Comparison of ENCODE assay signal across 29 mouse cellular contexts in the genomic region with DNA sequence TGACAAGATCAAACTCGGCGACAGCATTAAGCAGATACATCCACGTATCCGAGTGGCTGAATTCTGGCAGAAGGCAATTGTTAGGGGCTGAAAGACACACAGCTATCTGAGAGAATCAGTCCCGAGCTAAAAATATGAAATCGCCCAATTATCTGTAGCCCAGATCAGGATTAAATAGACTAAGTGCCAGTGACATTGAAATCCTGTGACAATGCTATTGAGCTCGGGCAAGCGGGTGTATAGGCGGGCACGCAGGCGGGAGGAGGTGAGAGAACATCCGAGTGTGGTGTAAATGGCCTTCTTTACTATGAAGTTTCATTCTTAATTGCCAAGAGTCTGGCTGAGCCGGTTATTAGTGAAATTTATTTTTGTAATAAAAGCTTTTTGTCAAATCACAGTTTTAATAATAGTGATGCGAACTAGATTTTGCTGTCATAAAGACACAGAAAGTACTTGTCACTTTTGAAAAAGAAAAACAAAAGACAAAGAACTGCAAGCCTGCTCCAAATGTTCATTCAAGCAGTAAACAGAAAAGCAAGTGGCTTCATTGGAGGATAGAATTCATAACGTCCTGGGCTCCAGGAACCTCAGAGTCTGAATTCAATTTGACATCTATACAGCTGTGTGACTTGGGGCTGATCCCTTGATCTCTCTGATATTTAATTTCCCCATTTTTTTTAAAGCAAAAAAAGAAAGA. TPM values are rescaled to one million over a fixed set of nuclear protein-coding genes. Genes with fewer than 3 reads are reported as not detected.
DNase-seq lines count a peak whose midpoint lies in the region; ATAC-seq and TF ChIP-seq lines count a peak whose summit lies in the region.
"Had no signal": no experiment of that assay in that cellular context is flagged by ENCODE, and none has a peak within 500 bp of the region (broad histone marks: within the 10 kb centered on the region; RNA-seq: fewer than 3 reads in every experiment).

No protein-coding gene starts in this region.

- H3K79me2 ChIP-seq in MEL (ENCODE audit: control insufficient read depth, insufficient read depth, low read length, poor library complexity): no peaks in the 10 kb centered on the region

- TF ChIP-seq POLR2A in MEL (IDR thresholded peaks at IDR 0.05; ENCODE audit: control insufficient read depth in 1 of 2, insufficient read depth in 1 of 2, low read depth in 1 of 2, low read length in 2 of 2, poor library complexity in 1 of 2): no peak

- H3K27me3 ChIP-seq in MEL (ENCODE audit: control insufficient read depth in 1 of 2, insufficient read depth in 2 of 2, low read length in 2 of 2): no peaks in the 10 kb centered on the region
- H3K27me3 ChIP-seq in forebrain, embryonic 12.5 days: peaks cover 8% of the 10 kb centered on the region; the same call in 1 of the 2 replicates
- H3K27me3 ChIP-seq in limb, embryonic 10.5 days (ENCODE audit: low read depth, poor library complexity, severe bottlenecking): peaks cover 75% of the 10 kb centered on the region
- H3K27me3 ChIP-seq: hindbrain, embryonic 15.5 days; intestine, embryonic 15.5 days; lung, embryonic 15.5 days had no signal

- no peaks in the 10 kb centered on the region for H3K9me3 ChIP-seq in MEL (replicated peaks; ENCODE audit: insufficient read depth, low read length)
- no peaks in the 10 kb centered on the region for H3K9me3 ChIP-seq in forebrain, embryonic 12.5 days
- H3K9me3 ChIP-seq in limb, embryonic 10.5 days (replicated peaks): no peaks in the 10 kb centered on the region
- H3K9me3 ChIP-seq: embryonic facial prominence, embryonic 13.5 days; heart, embryonic 10.5 days; hindbrain, embryonic 15.5 days; intestine, embryonic 15.5 days; liver, embryonic 15.5 days; lung, embryonic 15.5 days had no signal

- WGBS in forebrain, embryonic 12.5 days: 32% methylated on average over 15 of the region's 15 CpGs
- 84% methylated on average over 15 of the region's 15 CpGs for WGBS in limb, embryonic 10.5 days

- TF ChIP-seq CTCF in MEL (IDR thresholded peaks at IDR 0.05 in 2 of 3, conservative IDR thresholded peaks at IDR 0.05 in 1 of 3; ENCODE audit: control insufficient read depth in 1 of 3, insufficient read depth in 1 of 3, low read depth in 2 of 3, low read length in 3 of 3, poor library complexity in 1 of 3, severe bottlenecking in 1 of 3): no peak

- no peak overlapping the region for H3K27ac ChIP-seq in MEL (ENCODE audit: control insufficient read depth, low read depth, low read length)
- H3K27ac ChIP-seq in forebrain, embryonic 12.5 days: 0 out of 2 replicates have a peak overlapping the region, but pooled peaks have one; percentile 38
- 0 out of 2 replicates have a peak overlapping the region, but pooled peaks have one; percentile 83 for H3K27ac ChIP-seq in limb, embryonic 10.5 days
- H3K27ac ChIP-seq: embryonic facial prominence, embryonic 13.5 days; intestine, embryonic 15.5 days; liver, embryonic 15.5 days; lung, embryonic 15.5 days had no signal

- H3K36me3 ChIP-seq in MEL (ENCODE audit: control insufficient read depth in 1 of 2, insufficient read depth in 2 of 2, low read length in 2 of 2): peaks cover 0 to 12% of the 10 kb centered on the region in 2 experiments; a peak in 2 of 4 replicates
- H3K36me3 ChIP-seq in forebrain, embryonic 12.5 days (replicated peaks): no peaks in the 10 kb centered on the region
- H3K36me3 ChIP-seq in limb, embryonic 10.5 days: no peaks in the 10 kb centered on the region
- H3K36me3 ChIP-seq: embryonic facial prominence, embryonic 13.5 days; heart, embryonic 10.5 days; hindbrain, embryonic 15.5 days; intestine, embryonic 15.5 days; liver, embryonic 15.5 days; lung, embryonic 15.5 days had no signal

- DNase-seq in A20 (ENCODE audit: low read depth, low spot score) (peak; percentile 27), MEL (ENCODE audit: low read depth, low spot score) (no peak)
- no peak for DNase-seq in limb, embryonic 10.5 days (ENCODE audit: low spot score)
- DNase-seq in gastrocnemius, postnatal 14 days: no peak
- no peak for DNase-seq in adrenal gland, postnatal 25 days
- no peak for DNase-seq in thymus, postnatal 4 days
- DNase-seq: cerebellum, adult 18-20 months; cerebellum, postnatal 14 days; heart, postnatal 4 days; kidney, adult 8-10 months; kidney, postnatal 10 days; layer of hippocampus, postnatal 36 days; left cerebral cortex, postnatal 4 days; liver; lung, postnatal 36 days; right cerebral cortex, postnatal 25 days; spleen, adult 18-20 months had no signal

- H3K4me1 ChIP-seq in MEL (ENCODE audit: control insufficient read depth in 1 of 2, insufficient read depth in 2 of 2, low read length in 2 of 2): peaks cover 3 to 18% of the 10 kb centered on the region in 2 experiments
- H3K4me1 ChIP-seq in forebrain, embryonic 12.5 days: peaks cover 47% of the 10 kb centered on the region
- H3K4me1 ChIP-seq in limb, embryonic 10.5 days: peaks cover 47% of the 10 kb centered on the region
- H3K4me1 ChIP-seq: intestine, embryonic 15.5 days; liver, embryonic 15.5 days; lung, embryonic 15.5 days had no signal

- no peak overlapping the region for H3K9ac ChIP-seq in MEL (ENCODE audit: control insufficient read depth, low read depth, low read length, poor library complexity, severe bottlenecking)
- H3K9ac ChIP-seq in forebrain, embryonic 12.5 days: no peak overlapping the region
- H3K9ac ChIP-seq: hindbrain, embryonic 15.5 days; intestine, embryonic 15.5 days; liver, embryonic 15.5 days; lung, embryonic 15.5 days had no signal

- H3K4me2 ChIP-seq in forebrain, embryonic 12.5 days: no peak overlapping the region
- H3K4me2 ChIP-seq: embryonic facial prominence, embryonic 13.5 days; hindbrain, embryonic 15.5 days; intestine, embryonic 15.5 days; liver, embryonic 15.5 days; lung, embryonic 15.5 days had no signal

- intact Hi-C loops in gastrocnemius, postnatal 14 days (cut with DNase I; ENCODE audit: low total_unique reads): no loop called here

- TF ChIP-seq EP300 in MEL (IDR thresholded peaks at IDR 0.05; ENCODE audit: low read depth in 1 of 2, low read length in 2 of 2): no peak

- no peak for ATAC-seq in forebrain, embryonic 12.5 days (ENCODE audit: low FRiP score)
- ATAC-seq: intestine, embryonic 15.5 days had no signal

- no peak for TF ChIP-seq RAD21 in MEL (IDR thresholded peaks at IDR 0.05; ENCODE audit: low read depth, low read length)

- H3K4me3 ChIP-seq in MEL (ENCODE audit: control insufficient read depth in 1 of 2, insufficient read depth in 1 of 2, low read depth in 2 of 2, low read length in 2 of 2): no peak overlapping the region
- H3K4me3 ChIP-seq in forebrain, embryonic 12.5 days (replicated peaks): no peak overlapping the region
- H3K4me3 ChIP-seq in limb, embryonic 10.5 days: no peak overlapping the region
- H3K4me3 ChIP-seq: embryonic facial prominence, embryonic 13.5 days; erythroblast, embryonic 14.5 days; heart, embryonic 10.5 days; hindbrain, embryonic 15.5 days; intestine, embryonic 15.5 days; liver, embryonic 15.5 days; lung, embryonic 15.5 days; megakaryocyte, embryonic 14.5 days had no signal

TF ChIP-seq in MEL, 35 proteins besides CTCF, POLR2A, EP300 and RAD21:
- TF ChIP-seq NELFE (IDR thresholded peaks at IDR 0.05; ENCODE audit: low read depth, low read length) (no peak), ZNF384 (IDR thresholded peaks at IDR 0.05; ENCODE audit: low read depth, low read length) (peak; percentile 63), TCF12 (IDR thresholded peaks at IDR 0.05; ENCODE audit: low read depth, low read length) (no peak), MAX (IDR thresholded peaks at IDR 0.05; ENCODE audit: low read length) (no peak), JUND (IDR thresholded peaks at IDR 0.05; ENCODE audit: low read depth, low read length) (no peak), SIN3A (IDR thresholded peaks at IDR 0.05; ENCODE audit: low read length) (no peak)
TF ChIP-seq in MEL: peak in this region for 1.

RNA-seq across cellular contexts. Expression of a gene that starts 46.5 kb away (rescaled TPM):
- not detected in 2 replicates for total RNA-seq in MEL (2012; rRNA removed)
- not detected for polyA plus RNA-seq in MEL (2012; ENCODE audit: insufficient read depth in 1 of 2, insufficient read length in 2 of 2, low read depth in 1 of 2, low replicate concordance in 2 of 2, missing spikeins in 1 of 2)
- 27.5 and 30.8 TPM in 2 replicates for polyA plus RNA-seq in forebrain, embryonic 12.5 days (2016; fragmentation: Nextera tagmentation; extraction: Ambion mirVana)
- polyA plus RNA-seq in limb, embryonic 10.5 days (2016; fragmentation: Nextera tagmentation; extraction: Ambion mirVana): 0.21 and 0.36 TPM in 2 replicates
- not detected for total RNA-seq in gastrocnemius, postnatal 14 days (2021)
- not detected in 2 replicates for total RNA-seq in adrenal gland, postnatal 25 days (2021)
- total RNA-seq: adrenal gland, postnatal 4 days; gastrocnemius, adult 8-10 months; heart, postnatal 4 days had no signal
- polyA plus RNA-seq: heart, embryonic 16.5 days; intestine, embryonic 15.5 days; liver, embryonic 15.5 days; lung, embryonic 15.5 days had no signal
